Mouse (Mus musculus) lung, postnatal 0 days (tissue): ENCODE measurements at regions not wholly inside any gene's neighbourhood (a gene's known extent, or its start where the extent isn't known, plus 50 kb on each side); places are given as distances from the start of the nearest gene placed in this dataset.

Experiments
- CTCF ChIP-seq: IDR thresholded peaks from 2 replicates; pipeline ENCODE4 v1.5.1; 2016; ENCODE audit warnings: antibody characterized with exemption, mild to moderate bottlenecking
- EP300 ChIP-seq: IDR thresholded peaks from 2 replicates; pipeline ENCODE4 v1.6.1; 2016; ENCODE audit warnings: antibody characterized with exemption, mild to moderate bottlenecking, control low read depth

DNA sequence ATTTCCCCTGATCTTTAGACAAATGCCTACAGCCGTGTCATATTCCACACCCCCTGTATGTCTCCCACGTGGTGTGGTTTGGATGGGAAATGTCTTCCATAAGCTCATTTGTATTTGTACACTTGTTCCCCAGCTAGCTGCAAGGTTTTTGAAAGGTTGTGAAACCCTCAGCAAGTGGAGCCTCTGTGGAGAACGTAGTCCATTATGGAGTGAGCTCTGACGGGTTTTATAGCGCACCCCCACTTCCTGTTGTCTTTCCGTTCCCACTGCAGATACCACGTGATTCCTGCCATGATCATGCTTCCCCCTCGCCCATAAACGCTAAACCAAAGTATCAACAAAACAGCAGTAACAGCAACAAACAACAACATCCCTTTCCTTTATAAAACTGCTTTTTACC is 145.6 kb upstream of the Fn1 start:
- TF ChIP-seq CTCF (no peak), EP300 (no peak)
